Mouse (Mus musculus): ENCODE results near the gene Gm5538. TPM values are rescaled to one million over a fixed set of nuclear protein-coding genes. Genes with fewer than 3 reads are reported as not detected.

The Gm5538 gene
- total RNA-seq (2014; fragmentation: Nextera tagmentation) (not detected in 2 replicates), total RNA-seq (2017) (not detected in 2 replicates), polyA plus RNA-seq (2012) (not detected in 2 replicates)

DNA sequence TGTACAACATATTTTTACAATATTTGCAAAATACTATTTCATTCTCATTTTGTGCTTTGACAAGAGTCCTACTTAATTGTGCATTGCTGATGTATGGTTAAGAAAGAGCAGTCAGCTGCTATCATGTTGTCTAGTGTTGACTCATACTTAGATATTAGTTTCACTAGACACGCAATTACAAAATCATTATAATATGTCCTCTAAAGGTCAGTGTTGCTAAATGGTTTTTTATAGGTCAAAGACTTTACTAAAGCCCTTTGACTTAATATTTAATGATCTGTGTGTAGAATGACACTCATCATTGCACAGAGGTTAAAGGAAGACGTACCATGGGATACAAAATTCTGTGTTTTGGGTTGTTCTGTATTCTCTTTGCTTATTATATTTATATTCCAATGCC is at the start of gene Gm5538:
Gene Gm5538, plus strand, starts transcription at position 301 of the 400 bp plus-strand sequence.
- DNase-seq (ENCODE audit: low spot score) (no peak), ATAC-seq (ENCODE audit: extremely low read depth, insufficient number of reproducible peaks, low FRiP score, poor library complexity, severe bottlenecking) (no peak)
- H3K27me3 ChIP-seq (ENCODE audit: insufficient read depth, low read length): no peaks in the 10 kb centered on the region
- no peaks in the 10 kb centered on the region for H3K4me1 ChIP-seq (ENCODE audit: insufficient read depth, low read depth, low read length)
- no peak within 1 kb of the TSS for H3K4me3 ChIP-seq (ENCODE audit: low read depth, low read length)
- no peak for TF ChIP-seq TAL1 (conservative IDR thresholded peaks at IDR 0.05; ENCODE audit: low read depth, low read length)
- TF ChIP-seq POLR2AphosphoS5 (IDR thresholded peaks at IDR 0.05; ENCODE audit: insufficient replicate concordance, low read depth, low read length): no peak
- no peak for TF ChIP-seq GATA2 (IDR thresholded peaks at IDR 0.05; ENCODE audit: borderline replicate concordance, low read depth, low read length)
- TF ChIP-seq CTCF (IDR thresholded peaks at IDR 0.05; ENCODE audit: low read depth, low read length): no peak
- TF ChIP-seq GATA1 (IDR thresholded peaks at IDR 0.05; ENCODE audit: borderline replicate concordance, low read length): no peak
- no peaks in the 10 kb centered on the region for H3K9me3 ChIP-seq (replicated peaks)
- no peaks in the 10 kb centered on the region for H3K36me3 ChIP-seq (replicated peaks)

DNA sequence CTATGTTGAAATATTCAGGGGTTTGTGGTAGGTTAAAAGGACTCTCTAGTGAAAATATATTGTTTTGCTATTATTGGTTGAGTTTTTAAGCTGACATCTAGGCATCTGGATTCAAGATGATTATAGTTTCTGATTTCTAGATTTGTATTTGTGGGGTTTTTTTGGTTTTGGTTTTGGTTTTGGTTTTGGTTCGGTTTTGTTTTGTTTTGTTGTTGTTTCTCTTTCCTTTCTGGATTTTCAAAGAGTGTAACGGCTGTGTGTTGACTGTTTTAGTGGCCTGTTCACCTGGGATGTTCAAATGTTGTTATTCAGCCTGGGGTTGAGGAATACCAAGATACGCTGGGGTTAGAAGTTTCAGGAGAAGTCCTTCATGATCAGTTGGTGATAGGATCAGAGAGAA is 32.2 kb upstream of the Gm5538 start:
- DNase-seq (ENCODE audit: low spot score): no peak
- TF ChIP-seq POLR2AphosphoS5 (IDR thresholded peaks at IDR 0.05; ENCODE audit: insufficient replicate concordance, low read depth, low read length): no peak
- TF ChIP-seq GATA1 (IDR thresholded peaks at IDR 0.05; ENCODE audit: borderline replicate concordance, low read length): no peak
- TF ChIP-seq TAL1 (conservative IDR thresholded peaks at IDR 0.05; ENCODE audit: low read depth, low read length): no peak
- no peak for TF ChIP-seq CTCF (IDR thresholded peaks at IDR 0.05; ENCODE audit: low read depth, low read length)
- Histone ChIP-seq H3K9me3 (replicated peaks) (no peaks in the 10 kb centered on the region), H3K4me3 (ENCODE audit: low read depth, low read length) (no peak overlapping the region), H3K36me3 (replicated peaks) (no peaks in the 10 kb centered on the region), H3K27me3 (ENCODE audit: insufficient read depth, low read length) (no peaks in the 10 kb centered on the region), H3K4me1 (ENCODE audit: insufficient read depth, low read depth, low read length) (no peaks in the 10 kb centered on the region)
- ATAC-seq (ENCODE audit: extremely low read depth, insufficient number of reproducible peaks, low FRiP score, poor library complexity, severe bottlenecking): no peak

DNA sequence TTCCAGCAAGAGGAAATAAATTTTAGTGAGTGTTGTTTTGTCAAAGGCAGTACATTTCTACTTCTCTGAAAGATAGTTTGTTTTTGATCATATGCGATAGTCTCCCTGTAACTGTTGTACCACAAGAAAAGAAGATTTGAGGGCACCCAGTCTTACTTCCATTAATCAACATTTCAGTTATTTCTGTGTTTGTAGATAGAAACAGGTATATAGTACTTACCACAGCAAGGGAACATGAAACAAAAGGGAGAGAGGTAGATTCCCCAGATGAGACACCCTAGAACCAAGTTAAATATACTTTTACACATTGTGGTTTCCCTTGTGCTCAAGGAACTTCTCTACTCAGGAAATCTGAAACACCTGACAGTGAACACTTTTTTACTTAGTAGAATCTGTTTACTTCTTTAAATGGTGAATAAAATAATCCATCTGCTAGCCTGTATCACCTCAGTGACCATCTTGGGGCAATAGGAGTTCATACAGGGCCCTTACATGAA is 26.9 kb upstream of the Gm5538 start:
- Histone ChIP-seq H3K4me3 (ENCODE audit: low read depth, low read length) (no peak overlapping the region), H3K9me3 (replicated peaks) (no peaks in the 10 kb centered on the region), H3K27me3 (ENCODE audit: insufficient read depth, low read length) (no peaks in the 10 kb centered on the region), H3K4me1 (ENCODE audit: insufficient read depth, low read depth, low read length) (no peaks in the 10 kb centered on the region), H3K36me3 (replicated peaks) (no peaks in the 10 kb centered on the region)
- ATAC-seq (ENCODE audit: extremely low read depth, insufficient number of reproducible peaks, low FRiP score, poor library complexity, severe bottlenecking) (no peak), DNase-seq (ENCODE audit: low spot score) (no peak)
- no peak for TF ChIP-seq GATA2 (IDR thresholded peaks at IDR 0.05; ENCODE audit: borderline replicate concordance, low read depth, low read length)
- TF ChIP-seq TAL1 (conservative IDR thresholded peaks at IDR 0.05; ENCODE audit: low read depth, low read length): no peak
- no peak for TF ChIP-seq CTCF (IDR thresholded peaks at IDR 0.05; ENCODE audit: low read depth, low read length)
- TF ChIP-seq POLR2AphosphoS5 (IDR thresholded peaks at IDR 0.05; ENCODE audit: insufficient replicate concordance, low read depth, low read length): no peak
- TF ChIP-seq GATA1 (IDR thresholded peaks at IDR 0.05; ENCODE audit: borderline replicate concordance, low read length): no peak

DNA sequence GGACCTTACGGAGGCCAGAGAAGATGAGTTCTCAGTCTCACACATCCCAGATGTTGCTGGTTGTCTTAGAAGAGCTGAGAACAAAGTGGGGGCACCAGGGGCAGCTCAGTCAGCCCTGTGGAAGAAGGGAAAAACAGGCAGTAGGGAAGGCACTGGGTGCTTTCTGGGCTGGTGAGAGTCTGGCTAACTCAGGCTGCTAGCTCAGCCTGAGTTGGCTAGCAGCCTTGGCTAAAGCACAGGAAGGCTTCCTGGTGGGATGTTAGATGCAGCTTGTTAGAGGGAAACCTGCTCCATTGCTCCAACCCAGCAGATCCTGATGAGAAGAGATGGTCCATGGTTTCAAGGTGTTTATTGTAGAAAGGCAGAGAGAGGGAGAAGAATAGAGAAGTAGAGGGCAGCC is 10.3 kb downstream of the Gm5538 start:
- ATAC-seq (ENCODE audit: extremely low read depth, insufficient number of reproducible peaks, low FRiP score, poor library complexity, severe bottlenecking) (no peak), DNase-seq (ENCODE audit: low spot score) (no peak)
- Histone ChIP-seq H3K4me1 (ENCODE audit: insufficient read depth, low read depth, low read length) (no peaks in the 10 kb centered on the region), H3K4me3 (ENCODE audit: low read depth, low read length) (no peak overlapping the region), H3K36me3 (replicated peaks) (no peaks in the 10 kb centered on the region), H3K9me3 (replicated peaks) (no peaks in the 10 kb centered on the region), H3K27me3 (ENCODE audit: insufficient read depth, low read length) (no peaks in the 10 kb centered on the region)
- TF ChIP-seq GATA2 (IDR thresholded peaks at IDR 0.05; ENCODE audit: borderline replicate concordance, low read depth, low read length) (no peak), POLR2AphosphoS5 (IDR thresholded peaks at IDR 0.05; ENCODE audit: insufficient replicate concordance, low read depth, low read length) (no peak), CTCF (IDR thresholded peaks at IDR 0.05; ENCODE audit: low read depth, low read length) (no peak), TAL1 (conservative IDR thresholded peaks at IDR 0.05; ENCODE audit: low read depth, low read length) (no peak), GATA1 (IDR thresholded peaks at IDR 0.05; ENCODE audit: borderline replicate concordance, low read length) (no peak)

DNA sequence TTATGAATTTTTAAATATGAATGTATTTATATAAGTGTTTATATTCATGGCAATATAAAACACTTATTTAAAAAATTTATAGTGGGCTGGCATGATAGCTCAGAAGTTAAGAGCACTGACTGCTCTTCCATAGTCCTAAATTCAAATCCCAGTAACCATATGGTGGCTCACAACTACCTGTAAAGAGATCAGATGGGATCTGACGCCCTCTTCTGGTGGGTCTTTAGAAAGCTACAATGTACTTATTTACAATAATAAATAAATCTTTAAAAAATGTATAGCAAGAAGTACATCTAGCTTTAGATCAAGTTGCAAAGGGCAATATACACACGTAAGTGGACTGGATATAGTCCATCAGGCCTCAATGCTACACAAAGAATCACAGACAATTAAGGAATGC is 14.6 kb downstream of the Gm5538 start:
- Histone ChIP-seq H3K4me3 (ENCODE audit: low read depth, low read length) (no peak overlapping the region), H3K27me3 (ENCODE audit: insufficient read depth, low read length) (no peaks in the 10 kb centered on the region), H3K36me3 (replicated peaks) (no peaks in the 10 kb centered on the region), H3K4me1 (ENCODE audit: insufficient read depth, low read depth, low read length) (no peaks in the 10 kb centered on the region), H3K9me3 (replicated peaks) (no peaks in the 10 kb centered on the region)
- ATAC-seq (ENCODE audit: extremely low read depth, insufficient number of reproducible peaks, low FRiP score, poor library complexity, severe bottlenecking): no peak
- TF ChIP-seq POLR2AphosphoS5 (IDR thresholded peaks at IDR 0.05; ENCODE audit: insufficient replicate concordance, low read depth, low read length) (no peak), TAL1 (conservative IDR thresholded peaks at IDR 0.05; ENCODE audit: low read depth, low read length) (no peak), CTCF (IDR thresholded peaks at IDR 0.05; ENCODE audit: low read depth, low read length) (no peak), GATA2 (IDR thresholded peaks at IDR 0.05; ENCODE audit: borderline replicate concordance, low read depth, low read length) (no peak), GATA1 (IDR thresholded peaks at IDR 0.05; ENCODE audit: borderline replicate concordance, low read length) (no peak)
- no peak for DNase-seq (ENCODE audit: low spot score)

Other genes with a start within 250 kb of the Gm5538 start
- not detected in 2 replicates for gene Gm8298, start 131.3 kb downstream of the Gm5538 start, total RNA-seq (2014; fragmentation: Nextera tagmentation)
- 0.11 TPM in 1 of 2 replicates, not detected in the other for gene Gm8298, start 131.3 kb downstream of the Gm5538 start, total RNA-seq (2017)
- gene Gm8298, start 131.3 kb downstream of the Gm5538 start, polyA plus RNA-seq (2012): not detected in 2 replicates
- not detected in 2 replicates for gene C130079G13Rik, start 195.4 kb downstream of the Gm5538 start, total RNA-seq (2014; fragmentation: Nextera tagmentation)
- gene C130079G13Rik, start 195.4 kb downstream of the Gm5538 start, total RNA-seq (2017): not detected in 2 replicates
- not detected in 2 replicates for gene C130079G13Rik, start 195.4 kb downstream of the Gm5538 start, polyA plus RNA-seq (2012)

All from G1E (cell line).